Mouse (Mus musculus) adrenal gland, adult (tissue): ENCODE data around the gene Trim62.
A peak's percentile ranks its signal among the peaks of the same experiment; 100 is the strongest.

Source experiments
- DNase-seq, 2 experiments: peaks; one replicate each; pipeline ENCODE4 v3.0.0; 2022 to 2023; ENCODE audit warnings: low spot score in 1 of 2; ENCODE audit not compliant: inconsistent age in 2 of 2

The Trim62 gene

DNA sequence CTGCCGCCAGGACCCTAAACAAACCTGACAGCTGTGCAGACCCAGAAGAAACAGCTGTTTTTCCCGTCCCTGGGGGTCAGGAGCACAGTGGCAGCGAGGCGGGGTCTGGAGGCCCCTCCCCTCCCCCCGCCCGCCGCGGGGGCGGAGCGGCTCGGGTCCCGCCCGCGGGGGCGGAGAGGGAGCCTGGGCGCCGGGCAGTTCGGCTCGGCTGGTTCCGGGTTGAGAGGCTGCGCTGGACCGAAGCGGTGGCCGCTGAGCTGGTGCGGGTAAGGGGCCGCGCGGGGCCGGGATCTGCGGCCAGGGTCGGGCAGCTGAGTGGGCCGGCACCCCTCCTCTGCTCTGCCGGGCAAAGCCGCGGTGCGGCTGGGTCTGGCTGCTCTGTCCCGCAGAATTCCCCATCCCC is at the start of gene Trim62:
TSS of gene Trim62 (plus strand) at position 202 of the 403 bp plus-strand sequence.
- peak; percentile 88 to 95 for DNase-seq

DNA sequence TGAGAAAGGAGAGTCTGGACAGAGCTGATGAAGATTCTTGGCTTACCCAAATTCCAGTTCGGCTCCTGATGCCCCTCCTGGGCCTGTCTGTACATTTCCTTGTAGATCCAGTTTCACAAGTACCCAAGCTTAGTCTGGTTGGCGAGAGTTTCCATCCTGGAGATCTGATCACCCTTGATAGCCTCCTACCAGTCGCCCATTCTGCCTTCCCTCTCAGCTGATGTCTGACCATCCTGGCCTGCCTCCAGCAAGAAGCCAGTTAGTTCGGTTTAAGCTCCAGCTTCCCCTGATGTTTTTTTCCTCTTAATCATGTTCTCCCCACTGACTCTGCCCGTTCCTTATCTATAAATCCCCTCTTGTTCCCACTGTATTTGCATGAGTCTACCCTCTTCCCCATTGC is 45.2 kb upstream of the Trim62 start:
- DNase-seq: no peak

DNA sequence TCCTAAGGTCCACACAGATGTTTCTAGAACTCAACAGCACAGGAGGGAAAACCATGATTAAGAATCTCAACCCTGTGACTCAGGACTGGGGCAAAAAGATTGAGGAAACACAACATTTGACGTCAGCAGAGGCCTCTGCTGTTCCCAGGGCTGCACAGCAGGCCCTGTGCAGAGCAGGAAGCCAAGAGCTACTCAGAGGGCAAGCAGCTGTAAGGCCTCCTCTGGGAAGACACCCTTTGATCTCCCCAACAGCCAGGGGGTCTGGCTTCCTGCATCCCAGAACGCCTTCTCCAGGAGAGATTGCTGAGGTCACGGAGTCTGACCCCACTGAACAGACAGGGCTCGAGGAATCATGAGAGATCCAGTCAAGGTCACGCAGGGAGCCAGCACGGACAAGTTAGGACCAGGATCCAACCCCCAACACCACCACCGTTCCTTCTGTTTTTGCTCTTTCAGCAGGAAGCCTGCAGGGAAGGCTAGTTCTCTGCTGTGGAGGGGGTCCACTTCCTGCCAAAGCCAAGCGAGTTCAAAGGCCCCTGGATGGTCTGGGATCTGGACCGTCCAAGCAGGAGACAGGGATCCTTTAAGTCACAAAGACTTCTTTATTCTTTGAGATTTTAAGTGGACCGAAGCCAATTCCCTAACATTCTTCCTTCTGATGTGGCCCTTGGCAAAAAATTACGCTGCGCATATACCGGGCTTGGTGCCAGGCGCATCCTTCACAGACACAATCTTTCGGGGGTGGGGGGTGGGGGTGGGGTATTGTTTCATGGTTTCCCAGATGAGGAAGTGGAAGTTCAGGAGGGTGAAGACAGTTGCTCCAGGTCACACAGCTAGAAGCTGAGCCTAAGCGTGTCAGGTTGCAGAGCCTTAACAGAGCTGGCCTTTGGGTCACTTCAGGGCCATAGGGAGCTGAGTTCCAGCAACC is 43.3 kb upstream of the Trim62 start:
- DNase-seq: peak; percentile 65 to 82

DNA sequence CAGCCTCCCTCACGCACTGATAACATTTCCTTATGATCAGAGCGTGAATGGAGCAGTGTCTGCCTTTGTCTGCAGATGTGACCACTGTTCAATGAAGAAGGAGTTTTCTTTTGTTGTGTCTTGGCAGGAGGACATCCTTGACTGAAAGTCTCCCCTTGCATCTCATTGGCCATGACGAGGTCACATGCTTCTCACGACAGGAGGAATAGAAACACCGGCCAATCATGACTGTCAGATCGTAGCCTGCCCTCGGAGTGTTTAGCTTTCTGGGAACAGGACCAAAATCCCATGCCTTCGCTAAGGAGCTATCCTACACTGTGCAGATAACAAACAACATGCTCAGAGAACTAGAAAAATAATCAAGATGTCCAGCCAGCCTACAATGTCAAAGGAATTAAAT is 42.1 kb upstream of the Trim62 start:
- no peak for DNase-seq

DNA sequence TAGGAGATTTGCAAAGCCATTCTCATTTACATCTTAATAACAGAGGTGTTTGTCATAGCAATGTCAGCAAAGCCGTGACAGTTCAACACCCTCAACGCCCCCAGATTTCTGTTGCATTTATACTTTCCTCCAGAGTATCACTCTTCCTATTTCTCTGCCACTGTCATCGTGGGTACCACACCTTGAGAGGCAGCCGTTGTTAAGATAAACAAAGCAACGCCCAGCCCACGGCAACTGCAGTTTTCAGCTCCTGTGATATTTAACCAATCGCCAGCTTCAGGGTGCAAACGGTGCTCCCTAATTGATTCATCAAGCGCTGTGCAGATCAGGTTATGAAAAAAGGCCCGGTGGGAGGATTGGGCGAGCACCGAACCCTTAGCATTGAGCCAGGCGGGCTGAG is 38.8 kb upstream of the Trim62 start:
- no peak for DNase-seq

DNA sequence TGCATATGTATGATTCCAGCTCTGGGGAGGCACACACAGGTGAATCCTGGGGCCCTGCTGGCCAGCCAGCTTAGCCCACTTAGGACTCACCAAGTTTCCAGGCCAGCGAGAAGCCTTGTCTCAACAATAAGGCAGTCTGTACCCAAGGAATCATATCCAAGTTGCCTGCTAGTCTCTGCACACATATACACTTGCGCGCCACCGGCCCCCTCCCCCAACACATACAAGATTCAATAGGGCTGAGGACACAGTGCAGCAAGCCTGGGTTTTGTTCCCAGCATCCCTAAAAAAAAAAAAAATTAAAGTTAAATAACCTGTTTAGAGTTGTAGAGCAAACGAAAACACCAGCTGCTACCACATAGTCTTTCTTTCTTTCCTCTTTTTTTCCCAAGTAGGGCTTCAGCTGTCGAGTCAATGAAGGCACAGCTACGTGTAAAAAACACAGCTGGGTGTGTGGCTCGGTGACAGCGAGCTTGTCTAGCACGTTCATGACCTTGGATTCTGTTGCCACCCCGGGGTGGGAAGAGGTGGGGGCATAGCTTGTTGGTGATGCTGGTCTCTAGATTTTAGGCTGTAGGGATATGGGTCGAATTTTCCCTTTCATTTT is 37.9 kb upstream of the Trim62 start:
- DNase-seq: no peak

DNA sequence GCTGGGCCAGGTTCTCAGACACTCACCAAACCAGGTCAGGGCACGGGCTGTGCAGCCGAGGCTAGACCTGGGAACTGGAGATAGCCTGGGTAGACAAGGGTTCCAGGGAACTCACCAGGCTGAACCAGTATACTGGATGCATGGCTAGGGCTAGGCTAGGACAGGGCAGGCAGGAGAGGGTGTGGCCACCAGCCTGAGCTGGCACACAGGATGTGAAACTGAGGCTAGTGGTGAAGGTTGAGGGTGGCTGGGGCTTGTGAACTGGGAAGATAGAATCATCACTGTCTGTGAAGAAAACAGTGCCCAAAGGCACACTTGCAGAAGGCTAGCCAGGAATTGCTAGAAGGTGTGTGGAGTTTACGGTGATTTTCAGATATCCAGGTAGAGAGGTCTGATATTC is 34.4 kb upstream of the Trim62 start:
- DNase-seq: no peak

DNA sequence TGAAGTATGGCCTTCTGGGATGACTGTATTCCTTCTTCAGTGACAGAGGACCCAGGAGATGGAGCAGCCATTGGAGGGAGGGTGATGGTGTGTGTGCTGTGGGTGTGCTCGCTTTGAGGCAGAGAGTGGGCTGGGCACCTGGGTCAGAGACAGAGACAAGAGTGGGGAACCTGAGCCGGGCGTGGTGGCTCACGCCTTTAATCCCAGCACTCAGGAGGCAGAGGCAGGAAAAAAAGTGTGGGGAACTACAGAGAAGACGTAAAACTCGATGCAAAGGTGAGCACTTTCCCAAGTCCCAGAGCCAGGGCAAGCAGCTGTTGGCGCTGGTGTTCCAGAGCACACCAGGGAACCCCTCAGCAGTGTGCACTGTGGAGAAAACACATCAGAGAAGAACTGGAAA is 33.7 kb upstream of the Trim62 start:
- no peak for DNase-seq

DNA sequence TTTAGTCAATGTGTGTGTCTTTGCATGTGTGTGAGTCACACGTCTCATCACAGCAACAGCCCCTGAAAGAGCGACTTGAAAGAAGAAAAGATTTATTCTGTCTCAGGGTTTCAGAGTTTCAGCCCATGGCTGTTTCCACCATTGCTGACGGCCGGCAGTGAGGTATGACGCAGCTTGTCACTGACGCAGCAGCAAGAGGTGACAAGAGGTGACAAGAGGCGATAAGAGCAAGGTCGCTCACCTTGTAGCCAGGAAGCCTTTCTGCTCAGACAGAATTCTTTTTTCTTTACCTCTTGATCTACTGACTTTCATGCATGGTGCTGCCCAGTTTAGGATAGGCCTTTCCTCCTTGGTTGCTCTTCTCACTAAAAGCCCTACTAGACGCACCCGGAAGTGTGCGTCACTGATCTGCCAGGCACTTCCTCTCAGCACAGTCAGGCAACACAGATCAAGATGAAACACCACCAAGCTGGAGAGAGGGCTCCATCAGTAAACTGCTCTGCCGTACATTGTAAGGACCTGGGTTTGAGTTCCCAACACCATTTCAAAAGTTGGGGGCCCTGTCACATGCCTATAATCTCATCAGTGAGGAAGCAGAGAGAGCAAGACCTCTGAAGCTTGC is 31.0 kb upstream of the Trim62 start:
- peak; percentile 55 to 75 for DNase-seq

DNA sequence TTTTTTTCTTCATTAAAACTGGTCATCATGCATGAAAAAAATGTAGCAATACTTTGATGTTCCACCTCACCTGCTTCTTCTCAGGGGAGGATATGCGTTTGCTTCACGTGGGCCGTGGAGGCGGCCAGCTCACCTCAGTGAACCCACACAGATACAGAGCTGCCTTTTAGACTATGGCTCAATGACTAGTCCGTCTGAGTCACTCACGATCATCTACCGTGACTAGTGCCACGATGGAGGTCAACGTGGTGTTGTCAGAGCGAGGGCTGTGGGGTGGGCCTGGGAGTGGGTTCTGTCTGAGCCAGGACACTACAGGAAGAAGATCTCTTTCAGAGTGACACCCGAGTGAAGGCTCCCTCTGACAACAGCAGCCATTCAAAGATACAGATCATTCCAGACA is 30.3 kb upstream of the Trim62 start:
- DNase-seq: peak in 1 of 2 experiments; percentile 63

DNA sequence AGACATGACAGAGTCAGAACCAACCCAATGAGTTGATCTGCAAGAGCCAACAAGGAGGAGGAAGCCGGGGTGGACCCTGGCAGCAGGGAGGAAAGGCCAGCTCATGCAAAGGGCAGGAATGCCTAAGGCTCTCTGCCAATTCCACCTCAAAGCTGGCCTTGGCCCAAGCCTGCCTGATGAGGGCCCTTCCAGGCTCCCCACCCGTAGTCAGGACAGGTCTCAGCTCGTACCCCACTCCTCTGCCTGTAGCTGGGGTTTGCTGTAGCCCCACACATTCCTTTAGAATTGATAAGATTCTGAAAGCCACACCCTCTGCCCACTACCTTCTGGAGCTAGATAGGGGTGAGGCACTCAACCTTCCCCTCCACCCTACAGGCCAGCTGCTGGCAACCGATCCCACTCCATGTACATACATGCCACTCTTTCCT is 27.8 kb upstream of the Trim62 start:
- DNase-seq: peak; percentile 89 to 93

DNA sequence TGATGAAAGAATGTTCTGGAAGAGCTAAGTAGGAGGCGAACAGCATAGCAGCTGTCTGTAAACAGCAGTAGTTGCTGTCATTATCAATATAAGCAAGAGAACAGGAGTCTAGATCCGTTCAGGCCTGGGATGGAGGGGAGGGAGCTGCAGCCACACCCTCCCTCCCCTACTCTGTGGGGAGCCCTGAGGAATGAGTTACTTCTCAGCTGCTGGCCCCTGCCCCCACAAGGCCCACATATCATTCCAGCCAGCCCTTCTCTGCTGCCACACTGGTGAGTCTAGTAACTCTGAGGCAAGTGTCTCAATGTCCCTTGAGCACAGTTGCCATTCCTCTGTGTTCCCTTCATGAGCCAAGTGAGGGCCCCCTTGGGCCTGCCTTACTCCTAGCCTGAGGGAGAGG is 26.2 kb upstream of the Trim62 start:
- peak in 1 of 2 experiments; percentile 28 for DNase-seq

DNA sequence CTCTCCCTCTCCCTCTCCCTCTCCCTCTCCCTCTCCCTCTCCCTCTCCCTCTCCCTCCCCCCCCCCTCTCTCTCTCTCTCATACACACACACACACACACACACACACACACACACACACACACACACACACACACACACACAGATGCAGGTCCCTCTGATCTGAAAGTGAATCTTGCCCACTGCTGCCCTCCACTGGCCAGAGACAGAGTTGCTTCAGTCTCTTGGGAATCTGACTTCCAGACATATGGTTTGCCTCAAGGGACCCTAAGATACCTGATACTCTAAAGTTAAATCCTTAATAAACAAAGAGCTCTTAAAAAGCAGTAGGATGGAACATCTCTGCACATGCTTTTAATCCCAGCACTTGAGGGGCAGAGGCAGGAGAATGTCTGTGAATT is 25.2 kb upstream of the Trim62 start:
- peak; percentile 77 to 91 for DNase-seq

DNA sequence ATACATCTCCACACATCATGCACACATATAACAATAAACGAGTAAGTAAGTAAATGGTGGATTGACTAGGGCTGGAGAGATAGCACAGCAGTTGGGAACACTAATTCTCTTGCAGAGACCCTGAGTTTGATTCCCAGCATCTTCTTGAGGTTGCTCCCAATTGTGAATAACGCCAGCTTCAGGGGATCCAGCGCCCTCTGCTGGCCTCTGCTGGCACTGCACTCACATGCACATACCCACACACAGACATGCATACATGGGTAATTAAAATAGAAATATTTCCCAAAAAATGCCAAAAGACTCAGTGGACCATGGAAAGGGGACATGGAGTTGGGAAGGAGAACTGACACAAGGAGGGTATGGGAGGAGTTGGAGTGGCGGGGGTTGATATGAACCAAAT is 24.5 kb upstream of the Trim62 start:
- peak in 1 of 2 experiments; percentile 29 for DNase-seq

DNA sequence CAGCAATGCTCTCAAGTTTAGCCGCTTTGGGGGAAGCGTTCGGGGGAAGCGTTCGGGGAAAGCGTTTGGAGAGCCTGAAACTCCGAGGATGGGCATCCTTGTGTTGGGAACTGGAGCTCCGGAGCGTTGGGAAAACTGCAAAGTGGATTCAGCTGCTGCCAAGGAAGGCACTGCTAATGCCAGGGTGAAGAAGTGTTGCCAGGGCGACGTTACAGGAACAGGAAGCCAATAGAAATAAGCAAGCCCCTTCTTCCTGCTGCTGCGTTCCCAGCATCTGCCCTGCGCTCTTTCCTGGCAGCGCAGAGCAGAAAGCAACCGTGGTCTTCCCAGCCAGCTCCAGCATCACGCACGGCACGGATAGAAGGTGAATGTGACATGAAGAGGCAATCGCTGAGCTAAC is 10.4 kb upstream of the Trim62 start:
- no peak for DNase-seq

DNA sequence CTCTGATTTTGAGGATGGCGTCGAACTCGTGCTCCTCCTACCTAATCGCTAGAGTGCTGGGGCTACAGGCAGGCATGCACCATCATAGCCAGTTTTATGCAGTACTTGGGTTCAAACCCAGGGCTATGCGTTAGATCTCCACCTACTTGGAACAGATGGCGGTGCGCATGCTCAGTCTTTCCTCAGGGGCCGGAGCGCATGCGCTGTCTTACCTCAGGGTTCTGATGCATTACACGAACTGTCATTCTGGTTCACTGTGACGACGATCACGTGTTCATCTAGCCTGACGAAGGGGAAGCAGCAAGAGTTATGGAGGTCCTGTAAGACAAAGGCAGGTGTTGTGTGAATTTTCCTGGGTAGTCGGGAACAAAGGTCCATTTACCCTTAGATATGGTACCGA is 9.3 kb upstream of the Trim62 start:
- DNase-seq: no peak

DNA sequence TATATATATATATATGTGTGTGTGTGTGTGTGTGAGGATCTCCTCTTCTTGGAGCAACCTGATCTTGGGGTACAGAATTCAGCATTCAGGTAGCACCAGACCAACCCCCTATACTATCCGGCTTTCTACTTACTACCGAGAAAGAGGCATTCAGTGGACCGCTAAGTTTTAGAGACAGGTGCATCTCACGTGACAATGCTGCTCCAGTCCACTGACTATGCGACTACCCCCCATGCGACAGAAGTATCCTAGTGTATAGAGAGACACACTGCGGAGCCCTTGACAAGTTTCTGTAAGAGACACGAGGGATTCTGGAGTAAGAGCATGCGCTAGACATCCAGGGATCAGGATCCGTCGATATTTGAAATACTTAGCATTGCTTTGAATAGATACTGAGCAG is 7.9 kb upstream of the Trim62 start:
- DNase-seq: no peak

DNA sequence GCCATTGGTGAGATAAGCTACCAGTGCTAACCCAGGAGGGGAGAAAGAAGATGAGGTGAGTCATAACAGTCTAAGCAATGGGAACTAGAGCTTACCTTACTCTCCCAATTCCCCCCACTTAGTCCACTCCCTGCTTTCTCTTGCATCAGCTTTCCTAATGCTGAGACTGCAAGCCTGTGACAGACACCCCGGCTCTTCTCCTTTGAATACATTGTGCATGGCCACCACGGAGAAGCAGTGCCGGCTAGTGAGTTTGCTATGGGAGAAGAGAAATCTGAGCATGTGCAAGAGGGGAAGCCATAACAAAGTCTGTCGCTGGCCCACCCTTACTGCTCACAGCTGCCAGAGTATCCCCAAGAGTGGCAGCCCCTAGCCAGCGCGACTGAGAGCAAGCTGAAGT is 5.9 kb upstream of the Trim62 start:
- DNase-seq: no peak

DNA sequence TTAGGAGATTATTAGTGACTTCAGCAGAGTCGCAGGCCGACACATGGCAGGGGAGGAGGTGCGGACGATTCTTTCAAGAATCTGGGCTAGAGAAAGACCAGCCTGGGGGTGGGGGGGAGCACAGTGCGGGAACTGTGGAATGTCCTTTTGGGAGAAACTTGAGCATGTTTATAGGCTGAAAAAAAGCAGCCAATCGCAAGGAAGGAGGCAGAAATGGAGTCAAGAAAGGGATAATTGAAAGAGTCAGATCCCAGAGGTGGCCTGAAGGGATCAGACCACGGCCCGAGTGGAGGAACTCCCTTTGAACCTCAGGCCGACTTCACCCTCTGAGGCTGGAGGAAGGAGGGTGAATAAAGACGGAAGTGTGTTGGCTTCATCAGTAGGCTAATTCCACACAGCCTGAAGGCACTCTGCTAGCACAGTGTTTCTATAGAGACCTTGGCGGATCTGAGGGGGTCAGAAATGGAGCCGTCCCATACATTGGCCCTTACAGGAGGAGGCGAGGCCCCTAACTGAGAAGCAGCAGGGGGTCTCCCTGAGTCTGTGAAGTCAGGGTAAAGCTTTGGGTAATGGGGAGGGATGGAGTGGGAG is 4.4 kb upstream of the Trim62 start:
- DNase-seq: no peak

DNA sequence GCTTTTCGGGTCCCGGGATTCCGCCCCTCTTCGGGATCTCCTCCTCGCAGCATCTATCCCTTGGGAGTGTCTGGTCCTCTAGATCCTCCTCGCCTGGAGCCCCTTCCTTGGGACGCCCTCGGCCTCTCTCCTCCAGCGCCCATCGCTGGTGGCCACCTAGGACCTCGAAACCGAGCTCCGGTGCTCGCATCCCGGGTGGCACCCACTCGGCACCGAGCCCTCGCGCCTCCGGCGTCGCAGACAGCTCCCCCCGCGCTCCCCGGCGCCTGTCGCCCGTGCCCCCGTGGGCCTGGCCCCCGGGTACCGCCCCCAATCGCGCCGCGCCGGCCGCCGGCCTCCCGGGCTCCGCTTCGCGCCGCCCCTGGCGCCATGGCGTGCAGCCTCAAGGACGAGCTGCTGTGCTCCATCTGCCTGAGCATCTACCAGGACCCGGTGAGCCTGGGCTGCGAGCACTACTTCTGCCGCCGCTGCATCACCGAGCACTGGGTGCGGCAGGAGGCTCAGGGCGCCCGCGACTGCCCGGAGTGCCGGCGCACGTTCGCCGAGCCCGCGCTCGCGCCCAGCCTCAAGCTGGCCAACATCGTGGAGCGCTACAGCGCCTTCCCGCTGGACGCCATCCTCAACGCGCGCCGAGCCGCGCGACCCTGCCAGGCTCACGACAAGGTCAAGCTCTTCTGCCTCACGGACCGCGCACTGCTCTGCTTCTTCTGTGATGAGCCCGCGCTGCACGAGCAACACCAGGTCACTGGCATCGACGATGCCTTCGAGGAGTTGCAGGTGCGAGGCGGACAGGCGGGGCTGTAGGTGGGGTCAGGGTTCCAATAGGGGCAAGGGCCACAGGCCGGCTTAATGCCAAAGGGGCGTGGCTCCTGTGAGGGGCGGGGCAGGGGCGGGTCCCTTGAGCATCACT is 676 bp downstream of the Trim62 start:
- DNase-seq: peak; percentile 76 to 87

DNA sequence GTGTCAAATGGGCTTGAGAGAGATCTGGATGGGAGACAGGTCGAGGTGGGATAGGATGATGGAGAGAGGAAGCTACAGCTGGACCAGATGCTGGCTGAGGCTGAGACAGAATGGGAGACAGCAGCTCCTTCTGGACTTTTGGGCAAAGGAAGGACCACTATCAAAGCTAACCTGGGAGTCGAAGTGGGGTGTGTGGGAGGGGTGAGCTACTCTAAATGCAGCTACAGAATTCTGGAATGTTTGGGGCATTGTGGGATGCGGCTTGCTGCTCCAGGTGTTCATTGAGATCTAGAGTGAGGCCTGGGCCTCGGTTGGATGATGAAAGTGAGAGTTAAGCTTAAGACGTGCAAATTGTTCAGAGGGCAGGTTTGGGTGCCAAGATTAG is 1.3 kb downstream of the Trim62 start:
- DNase-seq: no peak
